15 mouse cellular contexts compared by ENCODE assay signal in genomic region chr5:73241332-73241731, GRCm38 (mm10). TPM values are rescaled to one million over a fixed set of nuclear protein-coding genes. Genes with fewer than 3 reads are reported as not detected.
DNase-seq lines count a peak whose midpoint lies in the region; ATAC-seq and TF ChIP-seq lines count a peak whose summit lies in the region.
"Had no signal": no experiment of that assay in that cellular context is flagged by ENCODE, and none has a peak within 500 bp of the region (broad histone marks: within the 10 kb centered on the region; RNA-seq: fewer than 3 reads in every experiment).

No protein-coding gene starts in this region.

- no peak overlapping the region for H3K4me2 ChIP-seq in forebrain, embryonic 15.5 days (replicated peaks)
- H3K4me2 ChIP-seq in forebrain, embryonic 12.5 days = no peak overlapping the region
- peak overlapping the region; percentile 26; the same call in 1 of the 2 replicates for H3K4me2 ChIP-seq in CH12.LX (ENCODE audit: insufficient read depth, low read depth, poor library complexity, severe bottlenecking)
- H3K4me2 ChIP-seq: limb, embryonic 15.5 days; stomach, embryonic 15.5 days had no signal

- dilution Hi-C loops in CH12.LX (cut with MboI; ENCODE audit: extremely low pct_ligation_motif_present, extremely low pct_unique_long_range_greater_than_20kb, low sequenced_read_pairs) = no loop called here

- no peak overlapping the region for H3K9ac ChIP-seq in forebrain, embryonic 15.5 days (replicated peaks)
- no peak overlapping the region for H3K9ac ChIP-seq in forebrain, embryonic 12.5 days
- H3K9ac ChIP-seq in CH12.LX (ENCODE audit: insufficient read depth, low read depth) = no peak overlapping the region
- H3K9ac ChIP-seq: limb, embryonic 15.5 days; stomach, embryonic 15.5 days had no signal

- H3K4me3 ChIP-seq in forebrain, embryonic 15.5 days = no peak overlapping the region
- H3K4me3 ChIP-seq in forebrain, embryonic 12.5 days (replicated peaks) = no peak overlapping the region
- no peak overlapping the region for H3K4me3 ChIP-seq in CH12.LX (replicated peaks in 1 of 3; ENCODE audit: low read depth in 2 of 3, low read length in 2 of 3, poor library complexity in 1 of 3)
- H3K4me3 ChIP-seq: heart, adult 2 months; limb, embryonic 15.5 days; stomach, embryonic 15.5 days had no signal

- ATAC-seq in forebrain, embryonic 15.5 days (replicated peaks) = no peak
- ATAC-seq in forebrain, embryonic 12.5 days (ENCODE audit: low FRiP score) = no peak
- peak; percentile 87 for ATAC-seq in inflammation-experienced regulatory T-cells, adult 6 months

- peak; percentile 55 for DNase-seq in CH12.LX (ENCODE audit: extremely low read depth)
- DNase-seq in splenic B cell, adult 2 months (ENCODE audit: low read depth, low spot score) = peak; percentile 40
- no peak for DNase-seq in adrenal gland, postnatal 25 days
- DNase-seq in cerebellum, adult 11-12 months = no peak
- no peak for DNase-seq in adrenal gland, adult 2 months
- DNase-seq: heart, adult 2 months; kidney, adult 11 months; kidney, postnatal 4 days; lung, postnatal 14 days; right cerebral cortex, postnatal 14 days had no signal

- in situ Hi-C loops in CH12.LX (cut with MboI; ENCODE audit: low pct_ligation_motif_present, low pct_unique_long_range_greater_than_20kb, low sequenced_read_pairs) = no loop called here

- H3K27me3 ChIP-seq in forebrain, embryonic 15.5 days = no peaks in the 10 kb centered on the region
- no peaks in the 10 kb centered on the region for H3K27me3 ChIP-seq in forebrain, embryonic 12.5 days
- no peaks in the 10 kb centered on the region for H3K27me3 ChIP-seq in CH12.LX (replicated peaks)
- no peaks in the 10 kb centered on the region for H3K27me3 ChIP-seq in splenic B cell, adult 2 months (ENCODE audit: control insufficient read depth, insufficient read depth, low read length, poor library complexity, severe bottlenecking)
- H3K27me3 ChIP-seq: limb, embryonic 15.5 days; stomach, embryonic 15.5 days had no signal

- H3K36me3 ChIP-seq in forebrain, embryonic 15.5 days = no peaks in the 10 kb centered on the region
- no peaks in the 10 kb centered on the region for H3K36me3 ChIP-seq in forebrain, embryonic 12.5 days (replicated peaks)
- H3K36me3 ChIP-seq in CH12.LX (replicated peaks in 1 of 2; ENCODE audit: control insufficient read depth in 1 of 2, insufficient read depth in 1 of 2, low read length in 1 of 2) = peaks cover 0 to 42% of the 10 kb centered on the region in 2 experiments
- H3K36me3 ChIP-seq in splenic B cell, adult 2 months (ENCODE audit: control insufficient read depth, insufficient read depth, low read length, poor library complexity, severe bottlenecking) = peaks cover 1% of the 10 kb centered on the region; the same call in 1 of the 2 replicates
- H3K36me3 ChIP-seq: stomach, embryonic 15.5 days had no signal

- peaks cover 18% of the 10 kb centered on the region for H3K79me2 ChIP-seq in CH12.LX (replicated peaks; ENCODE audit: control insufficient read depth, extremely low read depth, insufficient read depth, poor library complexity, severe bottlenecking)

- H3K27ac ChIP-seq in forebrain, embryonic 15.5 days (replicated peaks) = 0 out of 2 replicates have a peak overlapping the region, but pooled peaks have one; percentile 19
- H3K27ac ChIP-seq in forebrain, embryonic 12.5 days = no peak overlapping the region
- no peak overlapping the region for H3K27ac ChIP-seq in CH12.LX (ENCODE audit: insufficient read depth, low read depth)
- H3K27ac ChIP-seq: limb, embryonic 15.5 days; stomach, embryonic 15.5 days had no signal

- H3K4me1 ChIP-seq in forebrain, embryonic 15.5 days = peaks cover 31% of the 10 kb centered on the region
- peaks cover 23% of the 10 kb centered on the region for H3K4me1 ChIP-seq in forebrain, embryonic 12.5 days
- H3K4me1 ChIP-seq in CH12.LX (ENCODE audit: control insufficient read depth in 1 of 2, insufficient read depth in 2 of 2) = peaks cover 6 to 43% of the 10 kb centered on the region in 2 experiments; a peak in 2 of 4 replicates

- TF ChIP-seq POLR2A in CH12.LX (IDR thresholded peaks at IDR 0.05; ENCODE audit: low read depth, low read length) = no peak

- 87% methylated on average over 10 of the region's 10 CpGs for WGBS in forebrain, embryonic 15.5 days
- 83% methylated on average over 10 of the region's 10 CpGs for WGBS in forebrain, embryonic 12.5 days

- H3K9me3 ChIP-seq in forebrain, embryonic 15.5 days = no peaks in the 10 kb centered on the region
- no peaks in the 10 kb centered on the region for H3K9me3 ChIP-seq in forebrain, embryonic 12.5 days
- H3K9me3 ChIP-seq in CH12.LX (replicated peaks; ENCODE audit: low read length) = no peaks in the 10 kb centered on the region
- H3K9me3 ChIP-seq: limb, embryonic 15.5 days; stomach, embryonic 15.5 days had no signal

- TF ChIP-seq EP300 in CH12.LX (IDR thresholded peaks at IDR 0.05; ENCODE audit: low read length) = no peak

- TF ChIP-seq CTCF in CH12.LX (conservative IDR thresholded peaks at IDR 0.05 in 1 of 2, IDR thresholded peaks at IDR 0.05 in 1 of 2; ENCODE audit: low read depth in 2 of 2, low read length in 2 of 2) = no peak

- no peak for TF ChIP-seq RAD21 in CH12.LX (IDR thresholded peaks at IDR 0.05; ENCODE audit: low read depth, low read length)

TF ChIP-seq in CH12.LX, 34 proteins besides CTCF, POLR2A, EP300 and RAD21:
- no peak for TF ChIP-seq MXI1 (IDR thresholded peaks at IDR 0.05; ENCODE audit: low read depth, low read length)
- no peak for TF ChIP-seq RCOR1 (conservative IDR thresholded peaks at IDR 0.05; ENCODE audit: low read depth, low read length)
- TF ChIP-seq USF2 (conservative IDR thresholded peaks at IDR 0.05; ENCODE audit: low read depth, low read length) = no peak
- TF ChIP-seq MAZ (IDR thresholded peaks at IDR 0.05; ENCODE audit: low read depth, low read length) = no peak
- no peak for TF ChIP-seq SMC3 (IDR thresholded peaks at IDR 0.05; ENCODE audit: low read depth, low read length)
- TF ChIP-seq NRF1 (IDR thresholded peaks at IDR 0.05; ENCODE audit: low read depth, low read length) = no peak
- no peak for TF ChIP-seq ZC3H11A (IDR thresholded peaks at IDR 0.05; ENCODE audit: low read depth, low read length)
- TF ChIP-seq TCF12 (IDR thresholded peaks at IDR 0.05; ENCODE audit: low read depth, low read length) = no peak
- no peak for TF ChIP-seq ZKSCAN1 (IDR thresholded peaks at IDR 0.05; ENCODE audit: borderline replicate concordance, low read depth, low read length)
- no peak for TF ChIP-seq MEF2A (IDR thresholded peaks at IDR 0.05; ENCODE audit: borderline replicate concordance, low read depth, low read length)
- TF ChIP-seq ETS1 (conservative IDR thresholded peaks at IDR 0.05; ENCODE audit: low read depth, low read length) = no peak
- no peak for TF ChIP-seq ZMIZ1 (IDR thresholded peaks at IDR 0.05; ENCODE audit: low read depth, low read length)

RNA-seq across cellular contexts. Expression of gene Fryl, which starts 15.1 kb away (rescaled TPM):
- 48.3 and 51.5 TPM in 2 replicates for polyA plus RNA-seq in forebrain, embryonic 15.5 days (2015; fragmentation: Nextera tagmentation; extraction: Ambion mirVana)
- 49.7 and 53.4 TPM in 2 replicates for polyA plus RNA-seq in forebrain, embryonic 12.5 days (2016; fragmentation: Nextera tagmentation; extraction: Ambion mirVana)
- total RNA-seq in CH12.LX (2012; rRNA removed) (31.3 and 35.0 TPM in 2 replicates), CH12.LX (2014; rRNA removed) (23.2 and 23.8 TPM in 2 replicates)
- polyA plus RNA-seq in CH12.LX (2012; ENCODE audit: insufficient read length, low read depth) = 32.6 and 38.4 TPM in 2 replicates
- polyA plus RNA-seq in inflammation-experienced regulatory T-cells, adult 6 months (2017; shearing (Covaris generic)) = 100 to 1,000 TPM in 2 of 3 experiments, 10 to 100 TPM in 1; 87.2 to 121 (median 114) TPM
- 52.3 and 60.0 TPM in 2 replicates for total RNA-seq in adrenal gland, postnatal 25 days (2021)
- total RNA-seq in adrenal gland, adult 2 months (2021) = 10 to 100 TPM; 31.5 to 43.3 TPM
- 40.7 and 41.3 TPM in 2 replicates for polyA plus RNA-seq in adrenal gland, adult 2 months (2012; rRNA removed)

RNA-seq across cellular contexts. Expression of gene Ociad1, which starts 51.3 kb away (rescaled TPM):
- 267 and 268 TPM in 2 replicates for polyA plus RNA-seq in forebrain, embryonic 15.5 days (2015; fragmentation: Nextera tagmentation; extraction: Ambion mirVana)
- 182 and 191 TPM in 2 replicates for polyA plus RNA-seq in forebrain, embryonic 12.5 days (2016; fragmentation: Nextera tagmentation; extraction: Ambion mirVana)
- total RNA-seq in CH12.LX (2012; rRNA removed) (153 and 164 TPM in 2 replicates), CH12.LX (2014; rRNA removed) (292 and 359 TPM in 2 replicates)
- 285 and 329 TPM in 2 replicates for polyA plus RNA-seq in CH12.LX (2012; ENCODE audit: insufficient read length, low read depth)
- polyA plus RNA-seq in inflammation-experienced regulatory T-cells, adult 6 months (2017; shearing (Covaris generic)) = 100 to 1,000 TPM; 141 to 209 (median 183) TPM
- total RNA-seq in adrenal gland, postnatal 25 days (2021) = 245 and 249 TPM in 2 replicates
- total RNA-seq in adrenal gland, adult 2 months (2021) = 100 to 1,000 TPM; 238 to 275 TPM
- 113 and 114 TPM in 2 replicates for polyA plus RNA-seq in adrenal gland, adult 2 months (2012; rRNA removed)

Comparison
In these comparisons a context has a peak if more than half of its experiments do, and no peak if none do; other contexts are left out.
1. DNase-seq: peak in CH12.LX (single experiment) and splenic B cell, adult 2 months (single experiment); none in adrenal gland, postnatal 25 days (single experiment), cerebellum, adult 11-12 months (single experiment) and adrenal gland, adult 2 months (single experiment).